Mouse (Mus musculus) colon, adult 2 months (tissue): ENCODE measurements around the gene Nfic. TPM values are rescaled to one million over a fixed set of nuclear protein-coding genes. Genes with fewer than 3 reads are reported as not detected.

Source experiments
- polyA plus RNA-seq: library from polyadenylated mRNA; depleted of rRNA; stranded (reverse); fragments of >200 nt; gene quantifications from 2 replicates; pipeline ENCODE4 v1.2.3, GENCODE M21; 2012; rRNA removed

The Nfic gene
- polyA plus RNA-seq = 33.9 and 48.1 TPM in 2 replicates

GRCm38 (mm10) chr10:81455181-81455895 is at the start of gene Nfic:
Gene Nfic, minus strand, starts transcription at chr10:81455635.

GRCm38 (mm10) chr10:81500032-81500431 is 44.6 kb upstream of the Nfic start, which contains the start of gene S1pr4:
Gene S1pr4, minus strand, starts transcription at chr10:81500132.

GRCm38 (mm10) chr10:81496264-81496901 is 40.9 kb upstream of the Nfic start, which contains the start of gene Ncln:
Gene Ncln, minus strand, starts transcription at chr10:81496392.

GRCm38 (mm10) chr10:81482533-81482889 is 27.1 kb upstream of the Nfic start, which contains the start of gene Celf5:
Gene Celf5, minus strand, starts transcription at chr10:81482709.

GRCm38 (mm10) chr10:81392781-81393185 is 62.7 kb downstream of the Nfic start, which contains the start of gene Smim24:
Gene Smim24, plus strand, starts transcription at chr10:81393051.

GRCm38 (mm10) chr10:81388505-81389055 is 66.9 kb downstream of the Nfic start, which contains the start of gene Gm48552:
Gene Gm48552, plus strand, starts transcription at chr10:81389005.

GRCm38 (mm10) chr10:81383802-81384604 is 71.4 kb downstream of the Nfic start, which contains the start of the genes Dohh and Gm48551:
Gene Dohh, plus strand, starts transcription at chr10:81384428.
Gene Gm48551, plus strand, starts transcription at chr10:81384466.

GRCm38 (mm10) chr10:81377793-81378552 is 77.5 kb downstream of the Nfic start, which contains the start of gene Fzr1:
Gene Fzr1, minus strand, starts transcription at chr10:81378516.

GRCm38 (mm10) chr10:81365672-81366476 is 89.6 kb downstream of the Nfic start, which contains the start of gene 4930404N11Rik:
Gene 4930404N11Rik, minus strand, starts transcription at chr10:81365816.

GRCm38 (mm10) chr10:81356991-81357844 is 98.2 kb downstream of the Nfic start, which contains the start of gene Mfsd12:
Gene Mfsd12, plus strand, starts transcription at chr10:81357491.

GRCm38 (mm10) chr10:81350351-81351063 is 104.9 kb downstream of the Nfic start, which contains the start of gene Hmg20b:
Gene Hmg20b, minus strand, starts transcription at chr10:81350480.

Other genes starting within 250 kb of the Nfic start
- 1.1 and 1.4 TPM in 2 replicates for gene Atcay, start 224.8 kb downstream of the Nfic start, polyA plus RNA-seq
- gene Zfr2, start 222.5 kb downstream of the Nfic start, polyA plus RNA-seq = 14.2 and 20.7 TPM in 2 replicates
- 9.0 and 10.3 TPM in 2 replicates for gene Matk, start 202.7 kb downstream of the Nfic start, polyA plus RNA-seq
- gene Mrpl54, start 188.7 kb downstream of the Nfic start, polyA plus RNA-seq = 157 and 224 TPM in 2 replicates
- 123 and 126 TPM in 2 replicates for gene Apba3, start 188.7 kb downstream of the Nfic start, polyA plus RNA-seq
- gene Tjp3, start 164.1 kb downstream of the Nfic start, polyA plus RNA-seq = 261 and 310 TPM in 2 replicates
- 65.4 and 73.0 TPM in 2 replicates for gene Pip5k1c, start 162.7 kb downstream of the Nfic start, polyA plus RNA-seq
- 33.3 and 36.3 TPM in 2 replicates for gene Cactin, start 134.5 kb downstream of the Nfic start, polyA plus RNA-seq
- gene Tbxa2r, start 126.9 kb downstream of the Nfic start, polyA plus RNA-seq = 23.0 and 24.8 TPM in 2 replicates
- gene Gipc3, start 112.4 kb downstream of the Nfic start, polyA plus RNA-seq = 3.0 and 3.5 TPM in 2 replicates
- gene Hmg20b, start 105.2 kb downstream of the Nfic start, polyA plus RNA-seq = 209 and 214 TPM in 2 replicates
- 33.7 and 37.4 TPM in 2 replicates for gene Mfsd12, start 98.1 kb downstream of the Nfic start, polyA plus RNA-seq
- gene 4930404N11Rik, start 89.8 kb downstream of the Nfic start, polyA plus RNA-seq = 43.7 and 48.7 TPM in 2 replicates
- 130 and 133 TPM in 2 replicates for gene Fzr1, start 77.1 kb downstream of the Nfic start, polyA plus RNA-seq
- 98.1 and 108 TPM in 2 replicates for gene Dohh, start 71.2 kb downstream of the Nfic start, polyA plus RNA-seq
- 2.9 TPM in 2 replicates for gene Gm48551, start 71.2 kb downstream of the Nfic start, polyA plus RNA-seq
- 4.4 and 5.7 TPM in 2 replicates for gene Gm48552, start 66.6 kb downstream of the Nfic start, polyA plus RNA-seq
- gene Smim24, start 62.6 kb downstream of the Nfic start, polyA plus RNA-seq = 504 and 602 TPM in 2 replicates
- gene Celf5, start 27.1 kb upstream of the Nfic start, polyA plus RNA-seq = 4.7 and 5.4 TPM in 2 replicates
- gene Ncln, start 40.8 kb upstream of the Nfic start, polyA plus RNA-seq = 240 and 254 TPM in 2 replicates
- gene S1pr4, start 44.5 kb upstream of the Nfic start, polyA plus RNA-seq = 4.5 and 5.7 TPM in 2 replicates
- 3.0 and 3.1 TPM in 2 replicates for gene Gna15, start 68.6 kb upstream of the Nfic start, polyA plus RNA-seq
- gene Gna11, start 89.6 kb upstream of the Nfic start, polyA plus RNA-seq = 280 and 341 TPM in 2 replicates
- gene Aes, start 103.9 kb upstream of the Nfic start, polyA plus RNA-seq = 1,852 and 2,404 TPM in 2 replicates
- gene Tle2, start 118.9 kb upstream of the Nfic start, polyA plus RNA-seq = 48.9 and 62.5 TPM in 2 replicates
- 28.5 and 36.3 TPM in 2 replicates for gene Tle6, start 145.4 kb upstream of the Nfic start, polyA plus RNA-seq
- gene BC025920, start 150.6 kb upstream of the Nfic start, polyA plus RNA-seq = 0.55 and 0.89 TPM in 2 replicates
- 51.7 and 56.4 TPM in 2 replicates for gene Sirt6, start 172.2 kb upstream of the Nfic start, polyA plus RNA-seq
- gene Ankrd24, start 172.9 kb upstream of the Nfic start, polyA plus RNA-seq = 34.1 and 39.1 TPM in 2 replicates
- 0.20 and 0.30 TPM in 2 replicates for gene Gm10778, start 193.4 kb upstream of the Nfic start, polyA plus RNA-seq
- 0.07 and 0.20 TPM in 2 replicates for gene Zfp433, start 249.2 kb upstream of the Nfic start, polyA plus RNA-seq